Mouse (Mus musculus) layer of hippocampus, adult 18-20 months (tissue): ENCODE results near the gene Rptor. TPM values are rescaled to one million over a fixed set of nuclear protein-coding genes. Genes with fewer than 3 reads are reported as not detected.

ENCODE experiments used
- DNase-seq, 2 experiments: peaks; one replicate each; pipeline ENCODE4 v3.0.0; 2022; ENCODE audit warnings: low spot score in 2 of 2
- total RNA-seq, 2 experiments: library from RNA; stranded (reverse); gene quantifications; 2 replicates each; pipeline ENCODE4 v1.2.3; 2021

The Rptor gene
- total RNA-seq, 2 experiments from 2014 or later, result 56.0 to 61.1 TPM

DNA sequence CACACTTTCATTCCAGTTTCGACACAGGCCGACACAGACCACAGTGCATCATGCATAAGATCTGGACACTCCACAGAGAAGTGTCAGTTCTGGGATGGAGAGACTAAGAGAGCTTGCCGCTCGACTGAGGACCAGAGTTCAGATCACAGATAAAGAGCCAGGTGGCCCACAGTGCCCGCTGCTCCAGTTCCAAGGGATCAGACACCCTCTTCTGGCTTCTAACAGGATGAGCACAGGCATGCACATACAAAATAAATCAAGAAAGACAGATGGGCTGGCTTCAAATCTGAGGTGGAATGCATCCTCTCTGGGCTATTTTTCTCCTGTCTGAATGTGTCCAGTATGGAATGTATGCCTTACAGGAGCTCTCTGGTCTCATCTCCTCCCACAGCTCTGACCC is 324.1 kb downstream of the Rptor start:
- DNase-seq, result no peak

DNA sequence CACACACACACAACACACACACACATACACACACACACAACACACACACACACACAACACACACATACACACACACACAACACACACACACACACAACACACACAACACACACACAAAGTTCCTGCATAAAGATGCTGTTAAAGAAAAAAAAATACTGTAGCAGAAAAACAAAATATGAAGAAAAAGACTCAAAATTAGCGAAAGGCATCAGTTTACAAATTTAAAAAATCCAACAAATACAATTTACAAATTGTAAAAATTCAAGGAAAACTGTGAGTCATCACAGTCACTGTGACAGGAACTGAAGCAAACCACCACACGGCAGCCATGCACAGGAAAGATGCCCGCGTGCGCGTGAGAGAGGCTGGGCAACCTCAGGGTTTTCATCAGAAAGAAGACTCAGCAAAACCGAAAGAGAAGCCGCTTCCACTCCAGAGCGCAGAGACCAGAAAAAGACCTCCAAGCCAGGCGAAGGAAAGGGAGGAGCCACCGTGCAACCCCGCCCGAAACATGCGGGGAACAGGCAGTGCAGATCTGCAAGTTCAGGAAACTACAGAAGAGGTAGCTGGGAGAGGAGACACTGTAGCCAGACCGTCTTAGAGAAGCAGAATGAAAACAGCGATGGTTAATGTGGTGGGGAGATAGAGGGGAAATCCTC is 325.4 kb downstream of the Rptor start:
- DNase-seq, result no peak

DNA sequence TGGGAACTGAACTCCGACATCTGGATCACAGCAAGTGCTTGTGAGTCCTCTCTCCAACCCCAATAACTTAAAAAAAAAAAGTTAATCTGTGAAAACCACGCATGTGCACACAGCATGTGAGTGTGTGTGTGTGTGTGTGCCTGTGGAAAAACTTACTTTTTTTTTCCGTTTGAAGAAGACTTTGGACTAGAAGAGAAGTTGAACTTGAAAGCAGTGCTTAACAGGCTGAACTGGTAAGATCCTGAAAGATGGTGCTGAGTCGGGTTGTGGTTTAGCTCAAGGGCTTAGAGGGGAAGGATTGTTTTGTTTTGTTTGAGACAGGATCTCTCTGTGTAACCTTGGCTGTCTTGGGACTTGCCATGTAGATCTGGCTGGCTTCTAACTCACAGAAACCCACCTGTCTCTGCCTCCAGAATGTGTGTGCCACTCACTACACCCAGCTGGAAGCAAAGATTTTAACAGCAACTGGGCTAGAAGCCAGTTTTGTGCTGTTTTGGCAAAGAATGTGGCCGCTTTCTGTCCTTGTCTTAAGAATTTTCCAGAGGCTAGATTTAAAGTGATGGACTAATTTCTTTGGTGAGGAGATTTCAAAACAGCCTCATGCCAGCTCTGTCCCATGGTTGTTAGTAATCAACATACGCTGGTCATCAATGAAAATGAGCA is 327.0 kb downstream of the Rptor start:
- DNase-seq, result no peak

DNA sequence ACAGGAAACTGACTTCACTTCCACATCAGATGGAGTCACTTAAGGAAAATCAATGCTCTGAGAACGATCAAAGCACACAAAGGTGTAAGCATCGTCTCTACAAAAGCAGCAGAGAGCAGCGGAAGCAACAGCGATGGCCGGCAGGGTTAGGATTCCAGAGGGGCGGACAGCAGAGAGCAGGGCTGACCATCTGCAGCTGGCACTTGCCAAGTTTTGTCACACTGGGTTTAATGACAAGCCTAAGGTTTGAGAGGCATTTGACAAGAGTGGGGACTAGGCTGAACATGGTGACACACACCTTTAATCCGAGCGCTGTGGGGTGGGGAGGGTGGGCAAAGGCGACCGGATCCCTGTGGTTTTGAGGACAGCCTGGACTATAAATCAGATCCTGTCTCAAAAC is 329.1 kb downstream of the Rptor start:
- no peak for DNase-seq

DNA sequence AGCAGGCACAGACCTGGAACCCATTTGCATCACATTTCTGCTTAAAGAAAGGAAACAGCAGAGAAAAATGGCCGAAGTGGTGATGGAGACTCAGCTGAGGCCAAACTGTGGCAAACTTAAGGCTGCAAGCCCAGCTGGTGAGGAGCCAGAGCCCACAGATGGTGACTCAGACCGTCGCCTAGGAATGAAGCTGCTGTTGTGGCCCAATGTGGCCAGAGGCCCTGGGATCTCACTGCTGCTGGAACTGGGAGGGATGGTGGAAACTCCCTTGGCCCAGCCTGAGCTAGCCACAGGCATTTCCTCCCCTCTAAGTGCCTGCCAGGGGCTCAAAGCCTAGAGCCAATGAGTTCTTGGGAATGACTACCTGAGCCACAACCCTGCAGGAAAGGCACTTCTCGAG is 330.4 kb downstream of the Rptor start:
- DNase-seq, result no peak

DNA sequence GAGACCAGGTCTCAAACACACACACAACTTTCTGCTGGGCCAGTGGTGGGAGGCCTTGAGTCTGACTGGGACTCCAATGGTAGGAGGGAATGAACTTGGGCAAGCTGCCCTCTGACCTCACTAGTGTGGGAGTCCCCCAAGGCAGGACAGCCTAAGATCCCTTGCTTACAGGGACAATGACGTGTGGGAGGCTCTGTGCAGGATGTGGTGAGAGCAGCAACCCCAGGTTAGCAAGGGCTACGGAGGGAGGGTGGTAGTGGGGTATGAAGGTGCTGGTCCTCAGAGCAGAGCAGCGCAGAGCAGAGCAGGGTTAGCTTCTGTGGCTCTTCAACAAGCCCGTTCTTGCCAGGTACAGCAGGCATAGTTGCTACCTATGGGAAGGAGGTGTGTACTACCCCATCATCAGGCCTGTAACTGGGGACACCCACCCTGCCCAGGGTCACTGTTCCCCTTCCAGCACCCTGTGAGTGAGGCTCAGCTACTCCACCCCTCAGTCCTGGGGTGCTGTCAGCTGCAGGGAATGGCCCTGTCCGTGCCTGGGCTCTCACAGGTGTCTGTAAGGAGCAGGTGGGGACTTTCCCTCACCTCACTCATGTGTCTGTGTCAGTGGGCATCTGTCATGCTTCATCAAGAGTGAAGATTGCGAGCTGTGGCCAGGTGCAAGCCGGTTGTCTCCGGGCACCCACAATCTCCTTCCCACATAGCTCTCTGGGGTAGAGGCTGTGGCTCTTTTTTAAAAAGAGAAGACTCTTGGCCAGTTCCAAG is 331.3 kb downstream of the Rptor start:
- no peak for DNase-seq

DNA sequence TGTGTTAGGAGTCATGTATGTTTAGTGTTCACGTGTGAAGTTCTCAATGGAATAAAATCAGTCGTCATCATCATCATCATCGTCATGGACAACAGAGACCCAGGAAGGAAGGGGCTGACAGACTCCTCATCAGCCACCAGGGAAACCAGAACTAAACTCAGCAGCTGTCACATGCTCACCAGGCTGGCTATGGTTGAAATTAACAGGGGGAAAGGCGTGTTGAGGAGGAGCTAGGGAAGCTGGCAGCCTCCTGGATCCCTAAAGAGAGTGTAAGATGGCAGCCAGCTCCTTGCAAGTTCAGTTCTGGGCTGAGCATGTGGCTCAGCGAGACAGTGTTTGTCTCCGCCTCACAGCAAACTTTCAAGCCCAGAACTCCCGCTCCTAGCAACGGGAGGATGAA is 332.1 kb downstream of the Rptor start:
- no peak for DNase-seq

DNA sequence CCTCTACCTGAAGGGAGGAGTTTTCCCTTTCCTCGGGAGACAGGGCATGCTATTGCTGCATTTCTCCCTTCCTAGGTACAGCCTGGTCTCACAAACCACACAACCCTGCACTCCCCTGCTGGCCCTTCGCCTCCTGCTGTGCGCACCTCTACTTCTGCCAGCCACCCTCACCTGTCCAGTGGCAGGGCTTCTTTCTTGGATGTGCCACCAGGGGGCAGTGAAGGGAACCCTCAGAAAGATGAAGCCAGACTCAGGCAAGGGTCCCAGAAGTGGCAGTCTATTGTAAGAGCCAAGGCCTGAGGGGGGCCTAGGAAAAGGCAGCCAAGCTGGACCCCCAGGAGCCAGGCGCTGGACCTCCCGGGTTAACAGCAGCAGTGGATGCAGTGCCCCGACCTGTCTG is 332.8 kb downstream of the Rptor start:
- DNase-seq, result peak in 1 of 2 experiments; percentile 70

DNA sequence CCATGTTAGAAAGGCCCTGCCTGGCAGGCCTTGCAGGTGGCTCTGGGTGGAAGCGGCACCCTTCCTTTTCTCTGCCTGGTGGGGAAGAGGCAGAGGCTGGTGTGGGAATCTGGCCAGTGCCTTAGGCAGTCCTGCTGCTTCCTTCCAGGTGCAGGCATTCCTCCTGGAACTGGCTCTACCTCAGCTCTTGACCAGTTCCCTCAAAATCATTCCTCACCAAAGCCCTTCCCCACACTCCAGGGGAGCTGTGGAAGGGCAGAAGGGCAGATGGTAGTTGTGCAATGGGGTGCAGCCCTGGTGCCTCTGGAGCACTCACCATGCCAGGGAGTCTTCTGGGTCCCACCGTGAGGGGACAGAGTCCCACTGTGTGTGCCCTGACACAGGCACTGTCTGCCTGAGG is 333.8 kb downstream of the Rptor start:
- DNase-seq, result no peak

DNA sequence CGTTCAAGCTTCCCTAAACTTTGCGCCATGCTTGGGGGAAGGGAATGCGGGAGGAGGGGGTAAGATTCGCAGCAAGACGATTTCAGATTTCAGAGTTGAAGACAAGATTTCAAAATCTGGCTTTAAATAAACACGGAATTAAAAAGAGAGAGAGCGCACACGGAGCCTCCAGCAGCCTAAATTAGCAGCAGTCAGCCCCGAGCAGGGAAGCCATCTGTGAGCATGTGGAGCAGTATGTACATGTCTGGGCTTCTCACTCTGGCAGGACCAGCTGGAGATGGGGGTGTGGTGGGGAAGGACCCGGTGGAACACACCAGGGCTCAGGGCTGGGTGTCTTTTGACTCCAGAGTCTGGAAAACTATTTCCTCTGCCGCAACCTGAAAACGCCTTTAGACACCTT is 334.5 kb downstream of the Rptor start:
- peak; percentile 73 to 89 for DNase-seq

DNA sequence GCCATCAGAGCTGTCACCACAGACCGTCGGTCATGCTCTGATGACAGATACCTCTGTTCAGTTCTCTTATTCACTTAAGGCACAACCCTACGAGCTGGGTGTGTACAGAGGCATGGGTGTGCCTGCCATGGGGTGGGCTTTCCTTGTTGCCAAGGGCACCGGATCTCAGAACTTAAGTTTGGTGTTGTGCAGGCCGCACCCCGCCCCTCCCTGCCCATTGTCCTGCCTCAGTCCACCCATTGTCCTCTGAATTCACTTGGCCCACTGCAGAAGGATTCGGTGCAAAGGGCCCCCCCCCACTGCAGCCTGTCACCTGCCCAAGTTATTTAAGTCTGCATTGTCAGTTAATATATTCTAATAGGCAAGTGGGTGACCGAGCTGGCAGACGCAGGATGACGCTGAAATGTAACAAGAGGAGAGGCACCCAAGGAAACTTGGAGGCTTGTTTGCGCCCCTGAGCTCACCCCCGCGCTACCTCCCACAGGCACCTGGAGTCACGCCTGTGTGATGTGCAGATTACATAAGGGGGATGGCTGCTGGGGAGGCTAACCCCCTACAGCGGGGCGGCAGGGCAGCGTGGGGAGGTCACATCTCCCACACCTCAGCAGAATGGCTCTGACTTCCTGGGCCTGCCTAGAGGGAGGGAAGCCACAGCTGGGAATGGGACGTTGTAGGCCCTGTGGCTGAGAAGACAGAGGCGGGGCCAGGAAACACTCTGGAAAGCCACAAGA is 335.2 kb downstream of the Rptor start:
- peak in 1 of 2 experiments; percentile 52 for DNase-seq

DNA sequence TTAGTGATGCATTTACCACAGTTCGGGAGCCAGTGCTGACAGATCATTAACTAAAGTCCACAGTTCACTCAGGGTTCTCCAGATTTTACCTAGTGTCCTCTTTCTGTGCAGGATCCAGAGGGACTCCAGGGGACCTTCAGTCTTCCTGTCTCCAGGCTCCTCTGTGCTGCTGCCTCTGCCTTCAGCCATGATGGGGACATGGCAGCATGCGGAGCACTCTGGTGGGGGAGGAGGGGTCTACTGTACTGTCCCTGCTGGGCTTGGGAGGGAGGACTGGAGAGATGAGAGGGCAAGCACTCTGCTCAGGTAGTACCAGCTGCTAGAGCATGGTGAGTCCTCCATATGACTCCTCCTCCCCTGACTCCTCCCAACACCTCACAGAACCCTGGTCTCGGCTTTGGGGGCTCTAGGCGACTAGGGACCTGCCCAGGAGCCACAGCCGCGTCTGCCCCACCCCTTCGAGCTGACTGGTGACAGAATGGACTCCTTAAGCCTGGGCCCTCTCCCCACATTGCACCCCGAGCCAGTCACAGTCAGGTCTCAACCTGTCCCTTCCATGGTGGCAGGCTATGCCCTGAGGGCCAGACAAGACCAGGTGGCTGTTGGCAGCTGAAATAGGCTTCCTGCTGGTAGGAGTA is 336.5 kb downstream of the Rptor start:
- DNase-seq, result no peak

DNA sequence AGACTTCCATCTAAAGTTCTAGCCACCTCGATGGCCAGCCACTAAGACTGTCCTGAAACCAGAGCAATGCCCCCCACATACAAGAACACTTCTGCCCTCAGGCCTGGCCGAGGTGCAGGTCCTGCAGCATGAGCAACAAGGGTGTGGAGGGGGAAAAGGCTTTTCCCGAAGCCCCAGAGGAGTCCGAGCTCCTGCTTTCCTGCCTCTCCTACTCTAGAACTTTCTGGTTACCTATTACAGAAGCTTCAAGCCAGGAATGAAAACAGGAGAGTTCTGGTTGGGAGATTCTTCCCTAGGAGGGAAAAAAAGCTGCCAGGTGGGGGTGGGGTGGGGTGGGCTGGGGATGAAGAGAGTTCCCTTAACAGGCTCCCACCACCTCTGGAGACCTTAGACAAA is 337.0 kb downstream of the Rptor start:
- no peak for DNase-seq

DNA sequence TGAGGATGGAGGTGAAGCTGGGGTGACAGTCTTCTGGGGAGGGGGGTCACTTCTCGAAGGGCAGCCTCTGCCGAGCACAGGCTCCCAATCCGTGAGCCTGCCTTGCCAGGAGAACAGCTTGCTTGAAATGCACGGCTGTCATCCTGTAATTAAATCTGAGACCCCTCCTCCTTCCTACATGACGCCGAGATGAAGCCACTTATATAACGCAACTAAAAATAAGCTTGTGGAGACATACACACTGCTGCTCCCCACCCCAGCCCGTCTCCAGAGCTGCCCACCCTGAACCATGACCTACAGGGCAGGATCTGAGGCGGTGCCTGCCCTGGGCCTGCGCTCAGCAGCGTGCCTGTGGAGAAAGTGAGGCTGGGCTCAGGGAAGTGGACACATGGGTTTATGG is 337.4 kb downstream of the Rptor start:
- peak in 1 of 2 experiments; percentile 75 for DNase-seq

DNA sequence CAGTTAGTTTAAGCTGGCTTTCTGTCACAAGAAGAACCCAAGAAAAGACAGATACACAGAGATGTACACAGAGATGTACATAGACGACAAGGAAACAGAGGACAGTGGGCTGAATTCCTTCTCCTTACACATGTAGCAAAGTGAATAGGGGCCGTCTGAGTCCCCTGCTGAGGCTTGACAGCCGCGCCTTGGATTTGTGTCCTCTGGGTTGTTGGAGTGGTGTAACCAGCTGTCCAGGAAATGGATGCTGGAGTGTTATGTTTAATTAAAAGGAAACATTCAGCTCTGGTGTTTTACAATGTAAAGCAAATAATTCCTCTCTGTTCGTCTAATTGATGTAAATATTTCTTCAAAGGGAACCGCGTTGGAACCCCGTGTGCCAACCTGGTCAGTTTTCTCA is 339.1 kb downstream of the Rptor start:
- DNase-seq, result no peak

DNA sequence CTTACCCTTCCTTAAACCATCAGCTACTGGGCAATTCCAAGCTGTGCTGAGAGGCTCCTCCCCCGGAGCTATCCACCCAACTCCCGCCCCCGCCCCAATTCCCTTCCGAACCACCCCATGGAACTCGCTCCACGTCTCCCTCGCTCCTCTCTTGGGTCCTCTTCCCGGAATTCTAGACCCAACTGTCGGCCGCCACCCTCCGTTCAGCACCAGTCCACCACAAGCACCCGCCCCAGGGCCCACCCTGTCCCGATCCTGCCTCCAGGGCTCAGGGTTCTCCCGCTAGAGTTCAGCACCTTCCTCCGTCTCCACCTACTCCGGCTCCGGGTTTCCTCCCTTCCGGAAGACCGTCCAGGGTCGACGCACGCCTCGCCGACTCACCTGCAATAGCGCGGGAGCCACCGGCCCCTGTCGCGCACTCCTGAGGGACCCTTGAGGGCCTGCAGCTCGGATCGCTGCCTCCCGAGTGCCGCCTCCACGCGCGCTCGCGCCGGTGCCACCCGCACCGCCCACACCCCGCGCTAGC is 339.6 kb downstream of the Rptor start:
- no peak for DNase-seq

DNA sequence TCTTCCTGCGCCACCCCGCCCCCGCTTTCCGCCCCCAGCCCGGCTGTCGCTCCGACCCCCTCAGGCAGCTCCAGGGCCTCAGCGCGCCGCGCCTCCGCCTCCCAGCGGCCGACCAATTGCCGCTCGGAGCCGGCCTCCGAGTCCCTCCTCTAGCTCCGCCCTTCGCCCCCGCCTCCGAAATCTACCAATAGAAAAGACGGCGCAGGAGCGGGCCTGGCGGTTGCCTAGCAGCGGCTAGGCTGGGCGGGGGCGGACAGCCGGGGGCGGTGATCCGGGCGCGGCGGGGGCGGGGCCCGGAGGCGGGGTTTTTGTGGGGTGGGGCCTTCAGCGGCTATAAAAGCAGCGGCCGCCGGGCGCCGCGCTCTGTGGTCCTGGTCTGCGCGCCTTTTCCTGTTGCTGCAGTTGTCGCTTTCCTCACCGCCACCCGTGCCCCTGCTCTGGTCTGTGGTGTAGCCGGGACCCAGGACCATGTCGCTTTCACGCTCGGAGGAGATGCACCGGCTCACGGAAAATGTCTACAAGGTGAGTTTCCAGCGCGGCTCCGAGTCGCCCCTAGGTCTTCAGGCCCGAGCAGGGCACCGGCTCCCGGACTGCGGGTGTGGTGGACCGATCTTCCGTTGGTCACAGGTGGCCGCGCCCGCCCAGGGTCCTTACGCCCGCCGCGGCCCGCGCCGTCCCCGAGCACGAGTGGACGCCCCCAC is 340.2 kb downstream of the Rptor start, which contains the start of gene Baiap2:
TSS of gene Baiap2 (plus strand) at position 37 of the 701 bp plus-strand sequence.
- DNase-seq, result peak; percentile 98

DNA sequence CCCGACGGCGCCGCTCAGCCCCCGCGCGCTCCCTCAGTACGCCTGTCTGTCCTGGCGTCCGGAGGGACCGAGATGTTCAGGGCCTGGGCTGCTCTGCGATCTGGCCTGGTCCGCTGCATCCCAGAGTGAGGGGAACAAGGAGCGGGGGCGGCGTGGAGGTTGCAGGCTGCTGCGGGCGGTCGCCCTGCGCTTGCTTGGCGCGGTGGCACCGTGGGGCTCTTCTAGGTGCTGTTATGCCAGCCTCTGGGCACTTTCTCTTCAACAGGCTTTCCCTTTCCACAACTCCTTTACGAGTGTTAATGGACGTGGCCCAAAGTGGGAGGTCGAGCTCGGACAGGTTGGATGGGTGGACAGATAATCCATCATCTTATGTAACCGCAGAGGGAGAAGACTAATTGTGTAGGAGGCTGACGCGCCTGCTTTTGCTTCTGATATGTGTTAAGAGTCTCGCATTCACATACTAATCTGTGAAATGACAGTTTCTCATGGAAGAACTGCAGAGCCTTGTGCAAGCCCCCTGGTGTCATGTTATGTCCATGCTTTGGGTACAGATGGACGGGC is 340.8 kb downstream of the Rptor start:
- DNase-seq, result peak in 1 of 2 experiments; percentile 63

DNA sequence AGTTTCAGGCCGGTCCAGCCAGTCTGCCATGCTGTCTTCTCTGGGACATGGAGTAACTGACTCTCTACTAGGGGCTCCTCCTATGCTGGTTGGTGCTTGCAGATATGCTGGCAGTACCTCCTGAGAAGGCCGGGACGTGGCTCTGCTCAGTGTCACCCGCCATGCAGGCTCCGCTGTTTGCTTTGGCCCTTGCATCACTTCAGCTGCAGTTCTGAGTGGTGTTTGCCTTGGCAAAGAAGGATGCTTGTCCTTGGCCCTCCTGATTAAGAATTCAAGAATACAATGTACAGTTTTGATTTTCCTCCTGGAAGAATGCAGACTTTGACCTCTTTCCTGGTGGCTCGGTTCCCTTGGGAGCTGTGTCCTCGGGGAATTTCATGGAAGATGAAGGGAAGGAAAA is 342.6 kb downstream of the Rptor start:
- no peak for DNase-seq

DNA sequence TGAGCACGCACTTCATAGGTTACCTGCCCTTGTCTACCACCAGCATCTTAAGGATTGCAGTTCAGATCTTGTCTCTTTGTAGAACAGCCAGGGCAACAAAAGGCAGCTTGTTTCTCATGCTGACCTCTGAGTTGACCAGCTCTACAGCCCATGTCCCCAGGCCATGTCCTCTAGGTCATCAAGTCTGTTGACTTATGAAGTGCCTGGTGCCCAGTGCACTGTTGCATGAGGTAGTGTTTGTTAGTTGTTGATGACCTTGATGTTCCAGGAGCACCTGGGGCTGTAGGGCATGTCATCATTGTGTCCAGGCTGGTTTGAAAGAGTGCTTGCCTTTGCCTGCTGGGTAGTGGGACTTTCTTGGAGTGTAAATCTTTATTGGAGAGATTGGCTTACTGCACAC is 344.7 kb downstream of the Rptor start:
- no peak for DNase-seq
